Comparison of ENCODE assay signal across 18 mouse cellular contexts in genomic region chr4:33665250-33665873, GRCm38 (mm10).
A peak's percentile ranks its signal among the peaks of the same experiment; 100 is the strongest.
DNase-seq lines count a peak whose midpoint lies in the region; ATAC-seq lines count a peak whose summit lies in the region.
"Had no signal": no experiment of that assay in that cellular context is flagged by ENCODE, and none has a peak within 500 bp of the region (broad histone marks: within the 10 kb centered on the region; RNA-seq: fewer than 3 reads in every experiment).

No protein-coding gene starts in this region.

- no peak overlapping the region for H3K4me3 ChIP-seq in midbrain, embryonic 11.5 days (ENCODE audit: low read depth, low read length)
- no peak overlapping the region for H3K4me3 ChIP-seq in midbrain, embryonic 15.5 days
- H3K4me3 ChIP-seq: forebrain, embryonic 13.5 days; hindbrain, embryonic 15.5 days; limb, embryonic 10.5 days; liver, embryonic 13.5 days; myocyte had no signal

- H3K27me3 ChIP-seq in midbrain, embryonic 11.5 days (ENCODE audit: control insufficient read depth, insufficient read depth, low read length), result no peaks in the 10 kb centered on the region
- H3K27me3 ChIP-seq in midbrain, embryonic 15.5 days (replicated peaks), result no peaks in the 10 kb centered on the region
- H3K27me3 ChIP-seq: forebrain, embryonic 13.5 days; hindbrain, embryonic 15.5 days; liver, embryonic 13.5 days had no signal

- H3K27ac ChIP-seq in midbrain, embryonic 11.5 days (ENCODE audit: low read depth, low read length), result no peak overlapping the region
- H3K27ac ChIP-seq in midbrain, embryonic 15.5 days, result no peak overlapping the region
- H3K27ac ChIP-seq: hindbrain, embryonic 15.5 days; limb, embryonic 10.5 days; liver, embryonic 13.5 days had no signal

- H3K4me2 ChIP-seq in midbrain, embryonic 11.5 days, result no peak overlapping the region
- no peak overlapping the region for H3K4me2 ChIP-seq in midbrain, embryonic 15.5 days
- H3K4me2 ChIP-seq: forebrain, embryonic 13.5 days; hindbrain, embryonic 15.5 days; liver, embryonic 13.5 days had no signal

- no peaks in the 10 kb centered on the region for H3K36me3 ChIP-seq in midbrain, embryonic 11.5 days (ENCODE audit: control insufficient read depth, insufficient read depth, low read length)
- H3K36me3 ChIP-seq in midbrain, embryonic 15.5 days (replicated peaks), result no peaks in the 10 kb centered on the region
- H3K36me3 ChIP-seq: hindbrain, embryonic 15.5 days; limb, embryonic 10.5 days; liver, embryonic 13.5 days had no signal

- peak; percentile 47 for ATAC-seq in frontal cortex, adult (ENCODE audit: low TSS enrichment)
- ATAC-seq in midbrain, embryonic 11.5 days (ENCODE audit: low FRiP score), result peak; percentile 33; the same call in 1 of the 2 replicates
- ATAC-seq in midbrain, embryonic 15.5 days (replicated peaks), result no peak

- no peak for DNase-seq in frontal cortex, postnatal 10 days (ENCODE audit: low spot score in 2 of 2)
- peak; percentile 38 to 59 for DNase-seq in kidney, postnatal 4 days
- DNase-seq in kidney, adult 11 months, result no peak
- peak; percentile 35 for DNase-seq in midbrain, embryonic 11.5 days (ENCODE audit: low spot score, missing footprints)
- no peak for DNase-seq in testis, postnatal 10 days (ENCODE audit: low spot score)
- DNase-seq: cerebellum, adult 8-10 months; embryo, embryonic 11 days; gastrocnemius, postnatal 10 days; heart, postnatal 10 days; kidney, postnatal 14 days; liver, embryonic 13.5 days; thymus, postnatal 36 days had no signal

- 72% methylated on average over 14 of the region's 14 CpGs for WGBS in midbrain, embryonic 11.5 days
- WGBS in midbrain, embryonic 15.5 days, result 75% methylated on average over 14 of the region's 14 CpGs

- H3K4me1 ChIP-seq in midbrain, embryonic 11.5 days (ENCODE audit: control insufficient read depth, insufficient read depth, low read length), result peaks cover 8% of the 10 kb centered on the region; the same call in 1 of the 2 replicates
- H3K4me1 ChIP-seq in midbrain, embryonic 15.5 days, result peaks cover 18% of the 10 kb centered on the region

- no peaks in the 10 kb centered on the region for H3K9me3 ChIP-seq in midbrain, embryonic 11.5 days (ENCODE audit: control insufficient read depth, low read length)
- no peaks in the 10 kb centered on the region for H3K9me3 ChIP-seq in midbrain, embryonic 15.5 days
- H3K9me3 ChIP-seq: forebrain, embryonic 13.5 days; hindbrain, embryonic 15.5 days; limb, embryonic 10.5 days; liver, embryonic 13.5 days had no signal

- no peak overlapping the region for H3K9ac ChIP-seq in midbrain, embryonic 11.5 days (ENCODE audit: low read length)
- no peak overlapping the region for H3K9ac ChIP-seq in midbrain, embryonic 15.5 days
- H3K9ac ChIP-seq: forebrain, embryonic 13.5 days; hindbrain, embryonic 15.5 days; liver, embryonic 13.5 days had no signal

Comparison
In these comparisons a context has a peak if more than half of its experiments do, and no peak if none do; other contexts are left out.
1. DNase-seq: peak in kidney, postnatal 4 days (2 of 2) and midbrain, embryonic 11.5 days (single experiment); none in frontal cortex, postnatal 10 days (0 of 2), kidney, adult 11 months (single experiment) and testis, postnatal 10 days (single experiment).